Mouse (Mus musculus) kidney, adult 2 months (tissue): ENCODE measurements around the gene Gar1.

Experiments used
- CTCF ChIP-seq: fragments of 200-500 bp; conservative IDR thresholded peaks from 2 replicates; pipeline ENCODE4 v1.5.1; 2011; ENCODE audit warnings: low read depth, mild to moderate bottlenecking, control low read depth, low read length, moderate library complexity, mixed read lengths; ENCODE audit not compliant: insufficient read depth, insufficient read length
- POLR2A ChIP-seq: fragments of 200-500 bp; IDR thresholded peaks from one replicate; pipeline ENCODE4 v1.6.1; 2011; ENCODE audit warnings: low read depth, low read length, control low read depth

DNA sequence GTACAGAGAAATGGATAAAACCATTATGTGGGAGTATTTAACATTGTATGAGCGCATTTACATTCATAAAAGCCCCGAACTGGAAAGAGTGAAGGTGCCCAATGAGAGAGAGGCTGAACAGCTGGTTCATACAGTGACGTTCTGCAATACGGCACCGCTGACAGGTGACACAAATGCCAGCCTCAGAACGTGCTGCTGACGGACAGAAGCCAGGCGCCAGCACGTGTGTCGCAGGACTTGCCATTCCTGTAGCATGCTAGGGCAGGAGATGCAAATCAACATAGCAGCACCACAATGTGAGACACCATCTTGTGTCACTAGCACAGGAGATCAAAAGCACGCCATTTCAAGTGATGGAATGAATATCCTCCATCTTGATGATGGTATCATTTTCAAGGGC, 32.6 kb downstream of the Gar1 start:
- no peak for TF ChIP-seq POLR2A
- no peak for TF ChIP-seq CTCF
